8 mouse cellular contexts compared by ENCODE assay signal in the genomic region with DNA sequence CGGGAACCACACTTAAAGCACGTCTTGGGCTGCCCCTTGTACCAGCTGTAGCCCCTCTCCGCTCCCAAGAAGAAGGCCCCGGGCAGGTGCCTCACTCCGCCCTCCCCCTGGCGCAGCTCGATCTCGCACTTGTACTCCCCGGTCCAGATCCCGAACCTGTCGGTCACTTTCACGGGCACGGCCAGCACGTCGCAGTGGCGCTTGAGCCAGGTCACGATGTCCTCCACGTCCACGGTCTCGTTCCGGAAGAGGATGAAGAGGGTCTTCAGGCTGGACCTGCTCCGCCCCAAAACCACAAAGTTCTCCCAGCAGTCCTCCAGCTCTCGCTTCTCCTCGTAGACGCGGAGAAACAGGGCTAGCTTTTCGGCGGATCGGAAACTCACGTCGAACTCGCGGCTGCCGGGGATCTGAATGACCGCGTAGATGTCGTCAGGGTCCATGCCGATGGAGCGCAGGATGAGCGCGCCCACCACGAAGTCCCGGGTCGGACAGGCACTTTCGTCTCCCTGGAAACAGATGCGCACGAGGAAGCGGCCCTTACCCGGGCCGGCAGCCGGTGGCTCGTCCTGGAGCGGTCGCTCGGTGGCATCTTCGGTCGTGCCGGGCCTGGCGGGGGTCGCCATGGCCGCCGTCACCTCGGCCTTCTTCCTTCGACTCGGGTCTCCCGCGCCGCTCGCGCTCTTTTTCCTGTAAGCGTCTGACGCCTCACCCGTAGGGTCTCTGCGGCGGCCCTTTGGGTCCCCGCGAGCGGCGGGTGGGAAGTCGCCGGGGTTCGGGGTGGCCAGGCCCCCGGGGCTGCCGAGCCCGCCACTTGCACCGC. TPM values are rescaled to one million over a fixed set of nuclear protein-coding genes. Genes with fewer than 3 reads are reported as not detected.
DNase-seq lines count a peak whose midpoint lies in the region; ATAC-seq lines count a peak whose summit lies in the region.

No protein-coding gene starts in this region.

- H3K27ac ChIP-seq in brown adipose tissue, adult 24 weeks (replicated peaks; ENCODE audit: low read depth, low read length) = peak overlapping the region; percentile 33; the same call in 1 of the 2 replicates
- peak overlapping the region; percentile 96 for H3K27ac ChIP-seq in forebrain, embryonic 13.5 days
- H3K27ac ChIP-seq in intestine, embryonic 15.5 days = peak overlapping the region; percentile 96
- peak overlapping the region; percentile 89 for H3K27ac ChIP-seq in liver, embryonic 16.5 days (ENCODE audit: low read length)

- peak overlapping the region; percentile 99 for H3K9ac ChIP-seq in forebrain, embryonic 13.5 days
- H3K9ac ChIP-seq in intestine, embryonic 15.5 days = peak overlapping the region; percentile 99
- H3K9ac ChIP-seq in liver, embryonic 16.5 days (ENCODE audit: low read depth, low read length) = peak overlapping the region; percentile 97

- under 1% methylated on average over 81 of the region's 86 CpGs for WGBS in forebrain, embryonic 13.5 days
- under 1% methylated on average over 86 of the region's 86 CpGs for WGBS in intestine, embryonic 15.5 days
- WGBS in liver, embryonic 16.5 days (ENCODE audit: insufficient replicate concordance) = under 1% methylated on average over 86 of the region's 86 CpGs

- H3K4me3 ChIP-seq in brown adipose tissue, adult 24 weeks (ENCODE audit: insufficient read depth, low read depth, low read length) = peak overlapping the region; percentile 91
- peak overlapping the region; percentile 76 for H3K4me3 ChIP-seq in forebrain, embryonic 13.5 days
- H3K4me3 ChIP-seq in intestine, embryonic 15.5 days (replicated peaks) = peak overlapping the region; percentile 83
- H3K4me3 ChIP-seq in liver, embryonic 16.5 days (ENCODE audit: low read depth, low read length) = peak overlapping the region; percentile 96

- DNase-seq in ovary, adult 18-20 months (ENCODE audit: low spot score) = peak; percentile 25
- no peak for DNase-seq in ovary, postnatal 14 days (ENCODE audit: low spot score)
- DNase-seq in ovary, postnatal 10 days (ENCODE audit: low spot score) = peak; percentile 52
- no peak for DNase-seq in c-Kit-positive CD71-positive TER-119-positive erythroid progenitor cells, embryonic 14.5 days (ENCODE audit: low spot score)

- peaks cover 6% of the 10 kb centered on the region for H3K4me1 ChIP-seq in brown adipose tissue, adult 24 weeks (ENCODE audit: control insufficient read depth, insufficient read depth, insufficient read length, low read length)
- H3K4me1 ChIP-seq in forebrain, embryonic 13.5 days = peaks cover 35% of the 10 kb centered on the region
- H3K4me1 ChIP-seq in intestine, embryonic 15.5 days (replicated peaks) = peaks cover 22% of the 10 kb centered on the region
- H3K4me1 ChIP-seq in liver, embryonic 16.5 days (ENCODE audit: control insufficient read depth, low read depth, low read length) = peaks cover 34% of the 10 kb centered on the region

- H3K36me3 ChIP-seq in forebrain, embryonic 13.5 days (ENCODE audit: poor library complexity, severe bottlenecking) = no peaks in the 10 kb centered on the region
- H3K36me3 ChIP-seq in intestine, embryonic 15.5 days = no peaks in the 10 kb centered on the region
- no peaks in the 10 kb centered on the region for H3K36me3 ChIP-seq in liver, embryonic 16.5 days (ENCODE audit: control insufficient read depth, insufficient read depth)

- peaks cover 7% of the 10 kb centered on the region for H3K9me3 ChIP-seq in forebrain, embryonic 13.5 days (replicated peaks)
- H3K9me3 ChIP-seq in intestine, embryonic 15.5 days = no peaks in the 10 kb centered on the region
- H3K9me3 ChIP-seq in liver, embryonic 16.5 days (replicated peaks; ENCODE audit: control insufficient read depth, low read length) = peaks cover 3% of the 10 kb centered on the region

- H3K4me2 ChIP-seq in forebrain, embryonic 13.5 days = peak overlapping the region; percentile 94
- peak overlapping the region; percentile 79 for H3K4me2 ChIP-seq in intestine, embryonic 15.5 days (replicated peaks)
- H3K4me2 ChIP-seq in liver, embryonic 16.5 days (ENCODE audit: low read depth, low read length) = peak overlapping the region; percentile 90

- no peaks in the 10 kb centered on the region for H3K27me3 ChIP-seq in forebrain, embryonic 13.5 days
- H3K27me3 ChIP-seq in intestine, embryonic 15.5 days (replicated peaks) = no peaks in the 10 kb centered on the region
- H3K27me3 ChIP-seq in liver, embryonic 16.5 days (ENCODE audit: control insufficient read depth, insufficient read depth, low read depth, low read length) = no peaks in the 10 kb centered on the region

- peak; percentile 19 for ATAC-seq in forebrain, embryonic 13.5 days
- ATAC-seq in intestine, embryonic 15.5 days = peak; percentile 11
- ATAC-seq in liver, embryonic 16.5 days (ENCODE audit: low read depth) = peak; percentile 25

RNA-seq across cellular contexts. Expression of a gene that starts 0.9 kb away (rescaled TPM):
- polyA plus RNA-seq in brown adipose tissue, adult 24 weeks (2012; ENCODE audit: insufficient read depth, insufficient read length, missing spikeins) = 1.2 and 1.4 TPM in 2 replicates
- 25.3 and 25.9 TPM in 2 replicates for polyA plus RNA-seq in forebrain, embryonic 13.5 days (2015; fragmentation: Nextera tagmentation; extraction: Ambion mirVana)
- polyA plus RNA-seq in intestine, embryonic 15.5 days (2015; fragmentation: Nextera tagmentation; extraction: Ambion mirVana) = 34.4 and 40.8 TPM in 2 replicates
- polyA plus RNA-seq in liver, embryonic 16.5 days (2015; fragmentation: Nextera tagmentation; extraction: Ambion mirVana) = 6.4 and 6.7 TPM in 2 replicates

RNA-seq across cellular contexts. Expression of a gene that starts 1.4 kb away (rescaled TPM):
- polyA plus RNA-seq in brown adipose tissue, adult 24 weeks (2012; ENCODE audit: insufficient read depth, insufficient read length, missing spikeins) = 0.71 and 0.79 TPM in 2 replicates
- 1.6 and 2.6 TPM in 2 replicates for polyA plus RNA-seq in forebrain, embryonic 13.5 days (2015; fragmentation: Nextera tagmentation; extraction: Ambion mirVana)
- polyA plus RNA-seq in intestine, embryonic 15.5 days (2015; fragmentation: Nextera tagmentation; extraction: Ambion mirVana) = 0.42 and 0.49 TPM in 2 replicates
- polyA plus RNA-seq in liver, embryonic 16.5 days (2015; fragmentation: Nextera tagmentation; extraction: Ambion mirVana) = 0.12 and 0.18 TPM in 2 replicates

RNA-seq across cellular contexts. Expression of a gene that starts 16.1 kb away (rescaled TPM):
- 0.46 and 0.99 TPM in 2 replicates for polyA plus RNA-seq in brown adipose tissue, adult 24 weeks (2012; ENCODE audit: insufficient read depth, insufficient read length, missing spikeins)
- polyA plus RNA-seq in forebrain, embryonic 13.5 days (2015; fragmentation: Nextera tagmentation; extraction: Ambion mirVana) = 15.8 and 17.6 TPM in 2 replicates
- polyA plus RNA-seq in intestine, embryonic 15.5 days (2015; fragmentation: Nextera tagmentation; extraction: Ambion mirVana) = 5.4 and 5.9 TPM in 2 replicates
- polyA plus RNA-seq in liver, embryonic 16.5 days (2015; fragmentation: Nextera tagmentation; extraction: Ambion mirVana) = 0.77 and 0.99 TPM in 2 replicates

RNA-seq across cellular contexts. Expression of a gene that starts 37.5 kb away (rescaled TPM):
- not detected in 2 replicates for polyA plus RNA-seq in brown adipose tissue, adult 24 weeks (2012; ENCODE audit: insufficient read depth, insufficient read length, missing spikeins)
- polyA plus RNA-seq in forebrain, embryonic 13.5 days (2015; fragmentation: Nextera tagmentation; extraction: Ambion mirVana) = 11.8 and 16.4 TPM in 2 replicates
- polyA plus RNA-seq in intestine, embryonic 15.5 days (2015; fragmentation: Nextera tagmentation; extraction: Ambion mirVana) = 1.8 and 2.1 TPM in 2 replicates
- polyA plus RNA-seq in liver, embryonic 16.5 days (2015; fragmentation: Nextera tagmentation; extraction: Ambion mirVana) = not detected in 2 replicates

RNA-seq across cellular contexts. Expression of a gene that starts 50.4 kb away (rescaled TPM):
- polyA plus RNA-seq in brown adipose tissue, adult 24 weeks (2012; ENCODE audit: insufficient read depth, insufficient read length, missing spikeins) = not detected in 2 replicates
- not detected in 2 replicates for polyA plus RNA-seq in forebrain, embryonic 13.5 days (2015; fragmentation: Nextera tagmentation; extraction: Ambion mirVana)
- polyA plus RNA-seq in intestine, embryonic 15.5 days (2015; fragmentation: Nextera tagmentation; extraction: Ambion mirVana) = not detected in 2 replicates
- polyA plus RNA-seq in liver, embryonic 16.5 days (2015; fragmentation: Nextera tagmentation; extraction: Ambion mirVana) = not detected in 2 replicates

Comparison
In these comparisons a context has a peak if more than half of its experiments do, and no peak if none do; other contexts are left out.
1. DNase-seq: peak in ovary, adult 18-20 months (single experiment) and ovary, postnatal 10 days (single experiment); none in ovary, postnatal 14 days (single experiment) and c-Kit-positive CD71-positive TER-119-positive erythroid progenitor cells, embryonic 14.5 days (single experiment).
2. H3K27ac ChIP-seq: peak in every context shown above with its lines; median percentile 96 in forebrain, embryonic 13.5 days; 96 in intestine, embryonic 15.5 days; 89 in liver, embryonic 16.5 days; 33 in brown adipose tissue, adult 24 weeks.
3. Peak in every context shown above with its lines, with median percentiles within 50 percentile points of each other: H3K4me3 ChIP-seq, ATAC-seq, H3K4me2 ChIP-seq and H3K9ac ChIP-seq.